Mouse (Mus musculus) heart, postnatal 0 days (tissue): Measurements from ENCODE around the gene Fkbp7.

ENCODE experiments used
- CTCF ChIP-seq: IDR thresholded peaks from 2 replicates; pipeline ENCODE4 v1.5.1; 2016; ENCODE audit warnings: antibody characterized with exemption, control low read depth, low read depth
- EP300 ChIP-seq: IDR thresholded peaks from 2 replicates; pipeline ENCODE4 v1.6.1; 2016; ENCODE audit warnings: antibody characterized with exemption, low read depth

- TF ChIP-seq EP300 = no peak
- no peak for TF ChIP-seq CTCF
Measured at GRCm38 (mm10) chr2:76659419-76659818, 13.5 kb downstream of the Fkbp7 start.
